Mouse (Mus musculus) small intestine, adult 2 months (tissue): ENCODE data around the gene 3110082J24Rik. TPM values are rescaled to one million over a fixed set of nuclear protein-coding genes. Genes with fewer than 3 reads are reported as not detected.
"Not testable (repeated sequence)": the region's sequence is repeated elsewhere in the genome, so short reads cannot be mapped to it uniquely, and the experiment has no call there.

Experiments used
- H3K27ac ChIP-seq: fragments of 200-500 bp; 2 replicates; pipeline ENCODE4 v1.5.1; 2012; ENCODE audit warnings: low read depth, low read length, control low read depth, inconsistent platforms; ENCODE audit not compliant: insufficient read depth
- H3K27me3 ChIP-seq: fragments of 200-500 bp; 2 replicates; pipeline ENCODE4 v1.6.1; 2012; ENCODE audit warnings: mild to moderate bottlenecking, moderate library complexity, low read length, inconsistent platforms; ENCODE audit not compliant: control insufficient read depth, insufficient read depth
- H3K36me3 ChIP-seq: fragments of 200-500 bp; 2 replicates; pipeline ENCODE4 v1.6.1; 2012; ENCODE audit warnings: mild to moderate bottlenecking, low read length, control low read depth, inconsistent platforms; ENCODE audit not compliant: control insufficient read depth, insufficient read depth
- H3K4me1 ChIP-seq: fragments of 200-500 bp; 2 replicates; pipeline ENCODE4 v1.6.1; 2012; ENCODE audit warnings: low read length, inconsistent platforms, mixed read lengths; ENCODE audit not compliant: control insufficient read depth, insufficient read depth, insufficient read length
- H3K4me3 ChIP-seq: fragments of 200-500 bp; 2 replicates; pipeline ENCODE4 v1.5.1; 2012; ENCODE audit warnings: low read depth, mild to moderate bottlenecking, control low read depth, inconsistent platforms, low read length, moderate library complexity
- CTCF ChIP-seq: fragments of 200-500 bp; IDR thresholded peaks from 2 replicates; pipeline ENCODE4 v1.5.1; 2012; ENCODE audit warnings: low read depth, mild to moderate bottlenecking, control low read depth, inconsistent platforms, low read length, moderate library complexity, mixed read lengths; ENCODE audit not compliant: insufficient replicate concordance, insufficient read length; ENCODE audit errors: extremely low read depth
- POLR2A ChIP-seq: fragments of 200-500 bp; IDR thresholded peaks from 2 replicates; pipeline ENCODE4 v1.6.1; 2012; ENCODE audit warnings: low read depth, mild to moderate bottlenecking, control low read depth, inconsistent platforms, low read length, moderate library complexity
- WGBS: fragments of 180-500 bp; shearing (Covaris S2); methylation state at CpG from one replicate; pipeline ENCODE4 v1.1.7; 2018; 5-methylcytosine and 5-hydroxymethylcytosine counted together
- polyA plus RNA-seq: library from polyadenylated mRNA; depleted of rRNA; stranded (reverse); fragments of >200 nt; gene quantifications from 2 replicates; pipeline ENCODE4 v1.2.3, GENCODE M21; 2012; rRNA removed

The 3110082J24Rik gene
- polyA plus RNA-seq, 1 experiment = not detected

DNA sequence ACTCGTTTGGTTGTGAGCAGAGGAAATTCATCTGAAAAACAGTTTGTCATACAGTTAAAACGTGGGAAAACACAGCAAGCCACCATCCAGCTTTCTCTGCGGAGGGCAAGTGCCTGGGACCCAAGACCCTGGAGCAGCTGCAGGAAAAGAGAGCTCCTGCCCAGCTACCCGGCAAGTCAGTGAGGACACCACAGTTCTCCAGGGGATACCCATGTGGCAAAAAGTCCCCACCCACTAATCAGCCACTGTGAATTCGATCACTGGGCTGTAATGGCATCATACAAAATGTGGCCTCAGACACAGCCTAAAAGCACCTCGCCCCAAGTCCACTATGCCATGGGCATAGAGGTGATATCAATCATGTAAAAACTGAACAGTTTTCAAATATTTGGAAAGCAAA is 34.2 kb downstream of the 3110082J24Rik start:
- Histone ChIP-seq H3K36me3 (peaks cover 11% of the 10 kb centered on the region), H3K27me3 (no peaks in the 10 kb centered on the region), H3K27ac (no peak overlapping the region), H3K4me1 (no peaks in the 10 kb centered on the region), H3K4me3 (no peak overlapping the region)
- no peak for TF ChIP-seq POLR2A
- no peak for TF ChIP-seq CTCF
- WGBS = 59% methylated on average over 6 of the region's 6 CpGs

DNA sequence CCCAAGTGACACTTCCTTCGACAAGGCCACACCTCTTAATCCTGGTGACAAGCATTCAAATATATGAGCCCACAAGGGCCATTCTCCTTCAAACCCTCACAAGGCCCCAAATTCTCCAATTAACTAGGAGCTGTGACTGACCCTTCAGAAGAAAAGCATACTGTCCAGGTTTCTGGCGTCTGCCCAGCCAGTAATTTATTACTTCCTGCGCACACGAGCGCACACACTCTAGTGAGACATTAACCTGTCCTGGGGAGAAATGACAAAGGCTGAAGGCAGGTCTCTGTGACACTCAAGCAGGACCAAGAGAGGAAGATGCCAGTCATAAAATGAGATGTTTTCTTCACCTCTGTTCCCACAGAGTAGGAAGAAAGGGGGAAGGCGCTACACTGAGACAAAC is 38.2 kb downstream of the 3110082J24Rik start:
- 54% methylated on average over 6 of the region's 6 CpGs for WGBS
- no peak for TF ChIP-seq POLR2A
- Histone ChIP-seq H3K27ac (no peak overlapping the region), H3K27me3 (no peaks in the 10 kb centered on the region), H3K4me1 (no peaks in the 10 kb centered on the region), H3K36me3 (peaks cover 13% of the 10 kb centered on the region), H3K4me3 (no peak overlapping the region)

DNA sequence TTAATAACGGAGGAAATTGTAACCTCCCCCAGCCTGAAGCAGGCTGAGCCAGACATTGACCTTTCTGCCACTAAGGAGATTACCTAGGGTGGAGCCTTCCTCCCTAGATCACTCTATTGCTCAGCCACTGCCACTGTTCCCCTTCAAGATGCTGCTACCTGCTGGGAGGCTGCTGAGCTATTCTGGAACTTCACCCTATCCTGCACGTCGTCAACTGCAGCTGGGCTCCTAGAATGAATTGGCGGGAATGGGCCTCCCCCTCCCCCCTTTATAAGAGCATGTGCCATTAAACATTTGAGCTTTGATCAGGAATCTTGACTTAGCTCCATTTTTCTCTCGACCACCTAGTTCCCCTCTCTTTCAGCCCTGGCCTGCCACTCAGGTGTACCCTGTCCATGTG is 46.3 kb downstream of the 3110082J24Rik start:
- H3K36me3 ChIP-seq = peaks cover 17% of the 10 kb centered on the region
- 73% methylated on average over 5 of the region's 5 CpGs for WGBS
- not testable (repeated sequence) for H3K4me3 ChIP-seq, H3K4me1 ChIP-seq, H3K27ac ChIP-seq, H3K27me3 ChIP-seq

DNA sequence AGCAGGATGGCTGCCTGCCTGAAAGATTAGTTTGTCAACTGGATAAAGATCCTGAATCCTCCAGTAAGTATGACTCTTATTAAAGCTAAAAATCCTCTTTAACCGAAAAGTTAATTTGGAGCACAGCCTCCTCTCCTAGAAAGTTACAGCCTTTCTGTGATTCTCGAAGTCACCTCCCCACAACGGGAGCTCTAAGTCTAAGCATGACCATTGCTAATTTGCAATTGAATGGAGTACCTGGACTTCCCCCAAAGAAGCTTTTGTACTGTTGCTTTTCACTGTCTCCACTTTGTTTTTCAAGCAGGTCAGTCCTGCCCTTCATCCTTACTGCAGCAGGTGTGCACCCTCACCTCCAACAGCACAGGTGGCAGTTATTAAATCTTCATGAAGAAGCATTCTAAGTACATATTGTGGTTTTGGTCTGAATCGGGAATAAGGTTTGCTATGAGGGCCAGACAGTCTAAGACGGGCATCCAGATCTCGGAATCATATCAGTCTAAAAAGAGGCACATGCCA is 47.6 kb downstream of the 3110082J24Rik start:
- Histone ChIP-seq H3K4me3 (no peak overlapping the region), H3K27me3 (no peaks in the 10 kb centered on the region), H3K27ac (no peak overlapping the region), H3K36me3 (peaks cover 15% of the 10 kb centered on the region), H3K4me1 (no peaks in the 10 kb centered on the region)
- 92% methylated on average over 6 of the region's 6 CpGs for WGBS
- TF ChIP-seq POLR2A = no peak
- TF ChIP-seq CTCF = no peak

Other genes with a start within 250 kb of the 3110082J24Rik start
- not detected in 2 replicates for gene Il6, start 93.0 kb downstream of the 3110082J24Rik start, polyA plus RNA-seq
- gene Tyms, start 32.5 kb downstream of the 3110082J24Rik start, polyA plus RNA-seq = 11.5 and 27.8 TPM in 2 replicates
- 0.03 and 0.04 TPM in 2 replicates for gene Garem2, start 925 bp downstream of the 3110082J24Rik start, polyA plus RNA-seq
- 27.7 and 55.3 TPM in 2 replicates for gene Hadha, start 49.1 kb upstream of the 3110082J24Rik start, polyA plus RNA-seq
- 53.6 and 88.1 TPM in 2 replicates for gene Hadhb, start 49.2 kb upstream of the 3110082J24Rik start, polyA plus RNA-seq
- gene Adgrf3, start 99.6 kb upstream of the 3110082J24Rik start, polyA plus RNA-seq = 0.04 and 0.05 TPM in 2 replicates
- gene Selenoi, start 126.5 kb upstream of the 3110082J24Rik start, polyA plus RNA-seq = 36.4 and 107 TPM in 2 replicates
- gene Drc1, start 175.3 kb upstream of the 3110082J24Rik start, polyA plus RNA-seq = 0.11 and 0.28 TPM in 2 replicates